Mouse (Mus musculus) adrenal gland, postnatal 25 days (tissue): ENCODE measurements around the gene Lmtk2. TPM values are rescaled to one million over a fixed set of nuclear protein-coding genes. Genes with fewer than 3 reads are reported as not detected.

ENCODE experiments used
- DNase-seq: peaks from one replicate; pipeline ENCODE4 v3.0.0; 2021; ENCODE audit warnings: mixed read lengths
- total RNA-seq: library from RNA; stranded (reverse); gene quantifications from 2 replicates; pipeline ENCODE4 v1.2.3, GENCODE M21; 2021

Lmtk2 gene
- total RNA-seq, 1 experiment from 2014 or later: 34.8 TPM

DNA sequence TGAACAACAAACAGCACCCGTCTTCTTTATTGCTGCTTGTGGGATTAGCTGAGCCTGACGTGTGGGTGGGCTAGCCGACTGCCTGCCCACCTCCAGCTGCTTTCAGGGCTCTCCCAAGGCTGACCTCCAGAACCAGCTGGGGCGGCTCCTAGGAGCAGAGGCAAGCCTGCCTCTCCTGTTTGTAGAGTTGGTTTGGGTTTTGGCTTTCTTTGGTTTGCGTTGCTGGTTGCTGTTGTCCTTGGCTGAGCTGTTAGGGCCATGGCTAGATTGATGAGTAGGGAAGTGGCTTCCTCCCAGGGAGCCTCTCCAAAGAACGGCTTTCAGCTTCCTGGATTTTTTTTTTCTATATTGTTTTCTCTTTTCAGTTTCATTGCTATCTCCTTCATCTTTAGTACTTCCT, 78.0 kb downstream of the Lmtk2 start:
- DNase-seq: no peak

DNA sequence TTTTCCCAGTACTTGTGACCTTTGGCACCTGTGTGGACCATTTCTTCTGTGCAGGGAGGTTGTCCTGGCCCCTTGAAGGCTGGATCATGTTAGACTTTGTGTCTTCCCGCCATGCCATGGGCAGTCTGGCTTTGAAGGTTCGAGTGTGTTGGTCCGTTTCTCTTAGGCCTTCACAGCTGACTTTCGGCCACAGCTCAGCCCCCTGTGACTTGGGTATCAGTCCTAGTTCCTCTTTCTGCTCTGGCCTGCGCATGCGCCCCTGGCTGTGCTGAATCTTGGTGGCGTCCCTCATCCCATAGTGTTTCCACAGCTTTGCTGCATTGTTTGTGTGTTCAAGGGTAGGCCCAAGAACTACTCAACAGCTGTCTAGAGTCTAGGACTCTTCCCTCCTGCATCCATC, 81.0 kb downstream of the Lmtk2 start:
- no peak for DNase-seq

DNA sequence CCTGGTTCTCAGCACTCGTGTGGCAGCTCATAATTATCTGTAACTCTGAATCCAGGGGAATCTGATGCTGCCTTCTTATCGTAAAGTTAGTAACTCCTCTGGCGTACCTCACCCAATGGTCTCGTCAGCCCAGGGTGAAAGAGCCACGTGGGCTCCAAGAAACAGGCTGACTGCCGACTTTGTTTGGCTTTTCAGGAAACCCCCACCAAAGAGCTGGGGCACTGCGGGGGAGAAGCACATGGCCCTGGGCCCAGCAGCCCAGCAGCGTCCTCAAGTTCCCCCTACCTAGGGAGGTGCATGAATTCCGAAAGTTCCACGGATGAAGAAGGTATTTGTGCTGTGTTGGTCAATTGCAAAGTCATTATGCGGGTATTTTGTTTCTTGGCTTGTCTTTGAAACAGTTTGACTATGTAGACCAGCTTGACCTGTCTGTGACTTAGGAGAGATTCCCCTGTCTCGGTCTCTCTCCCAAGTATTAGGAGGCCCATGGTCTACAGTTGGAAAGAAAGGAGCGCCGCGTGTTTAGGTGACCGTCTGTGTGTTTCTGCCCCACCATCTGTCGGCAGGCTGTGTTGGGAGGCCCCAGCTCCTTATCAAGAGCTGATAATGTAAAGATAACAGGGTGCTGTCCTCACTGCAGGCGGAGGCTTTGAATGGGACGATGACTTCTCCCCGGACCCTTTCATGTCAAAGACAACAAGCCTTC, 82.5 kb downstream of the Lmtk2 start:
- DNase-seq: no peak

DNA sequence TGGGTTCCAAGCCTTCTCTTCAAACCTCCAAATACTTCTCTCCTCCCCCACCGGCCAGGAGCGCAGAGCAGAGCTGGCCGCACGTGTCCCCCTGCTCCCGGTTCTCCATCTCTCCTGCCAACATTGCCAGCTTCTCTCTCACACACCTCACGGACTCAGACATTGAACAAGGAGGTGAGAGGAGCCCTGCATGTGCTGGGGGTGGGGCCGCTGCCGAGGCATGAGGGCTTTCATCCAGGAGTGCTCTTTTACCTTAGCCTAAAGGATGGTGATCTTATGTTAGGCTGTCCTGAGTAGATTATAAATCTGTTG, 83.0 kb downstream of the Lmtk2 start:
- no peak for DNase-seq

DNA sequence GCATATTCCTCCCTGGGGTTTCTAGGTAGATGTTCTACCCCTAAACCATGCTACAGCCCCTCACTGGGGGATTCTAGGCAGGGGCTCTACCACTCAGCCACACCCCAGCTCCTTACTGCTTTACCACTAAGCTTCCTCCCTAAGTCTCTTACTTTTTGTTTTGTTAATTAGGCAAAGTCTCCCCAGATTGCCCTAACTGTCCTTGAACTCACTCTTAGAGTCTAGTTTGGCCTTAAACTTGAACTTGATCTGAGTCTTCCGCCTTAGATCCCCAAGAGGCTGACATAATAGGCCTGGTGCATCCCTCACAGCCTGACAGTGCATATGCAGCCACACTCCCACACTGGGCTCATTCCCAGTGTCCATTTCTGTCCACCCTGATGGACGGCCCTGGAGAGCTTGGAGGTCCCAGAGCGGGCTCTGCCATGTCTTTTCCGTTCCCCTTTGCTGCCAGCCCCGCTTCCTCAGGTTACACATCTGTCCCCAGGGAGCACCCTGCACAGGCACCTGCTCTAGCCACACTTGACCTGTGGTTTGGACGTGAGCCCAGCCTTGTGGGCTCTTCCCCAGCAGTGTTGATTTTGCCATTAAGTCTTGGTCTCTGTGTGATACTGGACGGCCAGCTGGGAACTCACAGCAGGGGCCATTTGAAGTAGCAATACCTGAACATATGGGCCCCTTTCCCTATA, 83.6 kb downstream of the Lmtk2 start:
- DNase-seq: no peak

DNA sequence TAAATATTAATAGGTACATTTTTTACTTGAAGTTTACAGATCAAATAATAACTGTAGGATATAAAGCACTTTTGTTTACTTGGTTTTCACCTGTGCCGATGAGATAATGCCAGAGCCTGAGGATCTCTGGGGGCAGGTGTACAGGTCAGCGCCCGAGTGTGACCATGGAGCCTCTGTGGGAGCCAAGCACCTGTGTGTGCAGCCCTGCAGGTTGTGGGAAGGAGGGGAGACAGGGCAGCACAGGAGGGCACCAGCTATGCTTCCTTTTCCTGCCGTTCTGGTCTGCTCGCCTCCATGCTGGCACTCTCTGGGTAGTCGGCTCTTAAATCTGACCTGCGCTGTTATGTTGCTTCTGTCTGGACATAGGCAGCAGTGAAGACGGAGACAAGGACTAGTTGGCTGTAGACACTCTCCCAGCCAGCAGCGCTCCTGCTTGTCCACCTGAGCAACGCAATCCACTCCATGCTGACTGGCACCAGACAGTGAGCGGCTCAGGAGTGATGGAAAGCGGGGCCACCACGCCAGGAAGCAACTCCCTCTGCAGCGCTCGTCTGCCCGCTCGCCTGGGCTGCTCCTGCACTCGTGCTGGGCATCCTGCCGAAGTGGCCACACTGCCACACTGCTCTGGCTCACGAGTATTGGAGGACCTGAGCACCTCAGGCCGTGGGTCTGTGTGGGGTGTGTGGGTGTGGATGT, 84.3 kb downstream of the Lmtk2 start:
- no peak for DNase-seq

DNA sequence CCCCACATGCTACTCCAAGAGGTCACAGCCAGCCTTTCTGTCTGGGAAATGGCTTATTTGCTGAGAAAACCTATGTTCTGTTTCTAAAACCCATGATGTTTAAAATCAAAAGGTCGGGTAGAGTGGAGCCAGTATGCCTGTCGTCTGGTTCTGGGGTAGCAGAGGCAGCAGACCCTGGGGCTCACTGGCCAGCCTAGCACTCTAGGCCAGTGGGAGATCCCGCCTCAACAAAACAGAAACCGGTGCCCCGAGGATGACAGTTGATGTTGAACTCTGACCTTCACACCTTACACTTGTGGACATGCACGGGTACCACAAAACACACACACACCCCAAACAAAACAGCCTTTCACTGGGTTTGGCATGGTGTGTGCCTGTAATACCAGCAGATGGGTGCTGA, 88.2 kb downstream of the Lmtk2 start:
- DNase-seq: no peak

DNA sequence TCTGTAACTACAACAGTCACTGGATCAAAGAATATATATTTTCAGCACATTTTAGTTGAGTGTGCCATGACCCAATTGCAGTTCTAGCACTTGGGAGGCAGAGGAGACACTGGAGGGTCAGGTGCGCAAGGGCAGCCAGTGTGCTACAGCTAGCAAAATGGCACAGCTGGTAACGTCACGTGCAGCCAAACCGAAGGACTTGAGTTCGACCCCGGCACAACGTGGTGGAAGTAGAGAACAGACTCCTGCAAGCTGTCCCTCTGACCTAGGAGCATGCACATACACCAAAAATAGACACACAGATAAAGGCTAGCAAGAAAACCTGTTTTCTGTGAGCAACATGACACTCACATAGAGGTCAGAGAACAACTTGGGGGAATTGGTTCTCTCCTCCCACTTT, 89.1 kb downstream of the Lmtk2 start:
- no peak for DNase-seq

DNA sequence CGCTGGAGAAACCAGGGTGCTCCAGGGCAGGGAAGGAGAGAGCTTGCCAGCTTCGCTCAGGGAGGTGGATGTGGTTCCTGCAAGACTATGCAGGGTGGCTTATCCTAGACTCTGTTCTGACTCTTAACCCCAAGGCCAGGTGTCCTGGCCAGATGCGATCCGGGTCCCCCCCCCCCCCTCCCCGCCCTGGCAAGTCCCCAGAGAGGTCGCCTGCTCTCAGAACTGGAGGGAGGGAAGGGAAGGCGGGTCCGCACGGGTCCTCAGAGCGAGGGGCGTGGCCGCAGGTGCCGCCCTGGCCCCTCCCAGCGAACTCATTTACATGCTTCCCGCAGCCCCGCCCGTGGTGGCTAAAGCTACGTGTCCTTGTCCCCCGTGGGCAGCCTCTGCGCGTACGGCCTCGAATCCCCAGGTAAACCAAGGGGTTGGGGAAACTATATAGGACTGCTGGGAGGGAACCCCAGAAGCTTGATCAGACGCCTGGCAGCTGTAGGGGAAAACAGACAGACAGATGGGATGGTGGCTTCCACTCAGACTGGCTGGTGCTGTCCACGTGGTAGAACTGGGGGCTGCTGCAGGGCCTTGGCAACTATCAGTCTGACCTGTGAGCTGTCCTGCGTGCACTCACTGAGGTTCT, 89.8 kb downstream of the Lmtk2 start, which contains the start of gene Bhlha15:
Gene Bhlha15, plus strand, starts transcription at position 337 of the 634 bp plus-strand sequence.
- DNase-seq: peak; percentile 70

DNA sequence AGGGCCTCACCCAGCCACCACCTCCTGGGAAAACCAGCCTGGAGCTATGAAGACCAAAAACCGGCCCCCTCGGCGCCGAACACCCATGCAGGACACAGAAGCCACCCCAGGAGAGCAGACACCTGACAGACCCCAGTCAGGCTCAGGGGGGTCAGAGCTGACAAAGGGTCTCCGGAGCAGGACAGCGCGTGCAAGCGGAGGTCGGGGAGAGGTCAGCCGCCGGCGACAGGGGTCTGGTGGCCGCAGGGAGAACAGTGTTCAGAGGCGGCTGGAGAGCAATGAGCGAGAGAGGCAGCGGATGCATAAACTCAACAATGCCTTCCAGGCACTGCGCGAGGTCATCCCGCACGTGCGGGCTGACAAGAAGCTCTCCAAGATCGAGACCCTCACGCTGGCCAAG, 90.8 kb downstream of the Lmtk2 start:
- DNase-seq: no peak

DNA sequence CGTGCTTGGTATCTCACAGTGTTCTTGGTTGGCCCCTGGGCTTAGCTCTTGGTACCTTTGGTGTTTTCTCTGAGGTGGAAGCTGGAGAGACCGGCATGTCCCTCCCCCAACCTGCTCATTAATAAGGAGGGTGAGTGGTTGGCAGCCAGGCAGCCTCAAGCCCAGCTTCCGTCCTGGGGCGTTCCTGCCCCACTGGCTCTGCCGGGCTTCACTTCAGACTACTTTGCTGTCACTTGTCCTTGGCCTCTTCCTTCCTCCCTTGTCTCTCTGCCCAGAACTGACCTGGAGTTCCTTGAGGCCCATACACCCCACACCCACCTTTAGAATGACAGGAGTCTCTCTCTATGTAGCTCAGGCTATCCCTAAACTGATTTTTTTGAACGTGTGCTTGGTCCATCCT, 92.4 kb downstream of the Lmtk2 start:
- no peak for DNase-seq

DNA sequence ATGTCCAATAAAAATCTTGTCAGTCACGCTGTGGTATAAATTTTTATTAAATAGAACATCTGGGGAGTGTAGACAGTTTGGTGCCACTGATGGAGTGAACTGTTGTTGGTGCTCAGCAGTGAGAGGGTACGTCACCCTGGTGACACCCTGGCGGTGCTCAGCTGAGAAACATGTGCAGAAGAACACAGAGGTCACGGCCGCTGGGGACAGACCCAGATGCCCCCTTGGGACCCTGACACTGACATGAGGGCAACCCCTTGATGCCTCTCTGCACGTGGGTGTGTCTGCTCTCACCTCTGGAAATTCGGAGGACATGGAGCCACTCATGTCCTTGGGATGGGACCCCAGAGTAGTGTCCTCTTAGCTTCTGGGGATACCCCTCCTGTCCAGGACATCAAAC, 94.2 kb downstream of the Lmtk2 start:
- no peak for DNase-seq

DNA sequence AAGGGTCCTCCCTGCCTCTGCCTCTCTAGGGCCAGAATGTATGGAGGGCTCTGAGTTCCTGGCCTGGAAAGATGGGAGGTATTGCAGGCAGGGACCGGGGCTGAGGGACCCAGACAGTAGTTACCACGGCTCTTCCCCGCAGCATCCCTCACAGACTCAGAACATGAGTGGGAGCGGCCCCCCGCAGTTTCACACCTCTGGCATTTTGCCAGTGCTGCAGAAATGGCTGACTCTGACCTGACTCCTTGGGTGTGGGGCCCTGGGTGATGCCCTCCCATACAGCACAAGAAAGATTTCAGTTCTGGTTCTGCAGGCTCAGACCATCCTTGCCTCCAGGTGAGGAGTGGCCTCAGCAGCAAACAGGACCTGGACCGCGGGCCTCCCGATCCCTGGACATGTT, 95.3 kb downstream of the Lmtk2 start:
- DNase-seq: no peak

DNA sequence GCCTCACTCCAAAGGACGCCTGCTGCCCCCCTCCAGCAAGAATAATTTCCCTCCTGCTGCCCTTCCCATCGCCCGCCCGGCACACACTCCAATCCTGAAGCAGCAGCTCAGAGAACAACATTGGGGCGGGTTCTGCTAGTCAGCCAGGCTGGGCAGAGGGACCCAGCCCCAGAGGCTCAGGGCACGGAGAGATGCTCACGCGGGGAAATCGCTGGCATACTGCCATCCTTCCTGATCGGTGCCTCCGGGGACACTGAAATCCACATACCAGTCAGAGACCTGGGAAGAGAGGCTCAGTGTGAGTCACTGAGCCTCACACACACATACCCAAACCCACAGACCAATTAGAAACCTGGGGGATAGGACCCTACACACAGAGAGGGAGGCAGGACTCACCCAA, 100.4 kb downstream of the Lmtk2 start:
- no peak for DNase-seq

DNA sequence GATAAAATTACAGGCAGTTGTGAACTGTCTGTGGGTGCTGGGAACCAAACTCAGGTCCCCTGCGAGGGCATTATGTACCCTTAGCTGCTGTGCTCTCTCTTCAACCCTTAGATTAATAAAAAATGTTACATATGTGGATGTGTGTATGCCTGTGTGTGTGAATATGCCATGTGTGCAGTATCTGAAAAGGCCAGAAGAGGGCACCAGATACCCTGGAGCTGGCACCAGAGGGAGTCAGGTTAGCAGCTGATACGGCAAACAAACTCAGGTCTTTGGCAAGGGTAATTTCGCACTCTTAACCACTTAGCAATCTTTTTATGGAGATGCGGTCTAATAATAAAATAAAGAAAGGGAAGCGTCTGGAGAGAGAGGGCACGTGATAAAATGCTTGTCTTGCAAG, 102.2 kb downstream of the Lmtk2 start:
- DNase-seq: no peak

DNA sequence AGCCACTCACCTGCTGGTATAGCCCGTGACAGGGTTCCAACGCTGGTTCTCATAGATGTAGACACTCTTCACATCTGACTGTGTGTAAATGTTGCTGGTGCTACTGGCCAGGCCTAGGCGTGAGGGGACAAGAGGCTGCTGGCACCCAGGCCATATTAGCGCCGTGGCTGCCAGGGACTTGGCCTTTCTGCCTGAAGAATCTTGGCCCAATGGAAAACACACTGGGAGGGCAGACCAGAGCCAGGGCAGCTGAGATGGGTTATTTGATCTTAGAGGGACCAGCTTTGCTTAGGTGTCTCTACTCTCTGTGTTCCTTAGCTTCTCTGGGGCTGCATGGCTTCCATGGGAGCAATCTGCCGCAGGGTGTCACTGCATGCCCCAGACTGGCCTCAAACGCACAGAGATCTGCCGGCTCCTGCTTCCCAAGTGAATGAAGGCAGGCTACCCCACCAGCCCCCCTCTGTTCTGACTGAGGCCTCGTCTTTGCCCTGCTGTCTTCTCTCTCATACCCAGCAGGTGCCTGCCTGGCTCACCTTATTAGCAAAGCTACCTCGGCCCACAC, 103.2 kb downstream of the Lmtk2 start:
- no peak for DNase-seq

DNA sequence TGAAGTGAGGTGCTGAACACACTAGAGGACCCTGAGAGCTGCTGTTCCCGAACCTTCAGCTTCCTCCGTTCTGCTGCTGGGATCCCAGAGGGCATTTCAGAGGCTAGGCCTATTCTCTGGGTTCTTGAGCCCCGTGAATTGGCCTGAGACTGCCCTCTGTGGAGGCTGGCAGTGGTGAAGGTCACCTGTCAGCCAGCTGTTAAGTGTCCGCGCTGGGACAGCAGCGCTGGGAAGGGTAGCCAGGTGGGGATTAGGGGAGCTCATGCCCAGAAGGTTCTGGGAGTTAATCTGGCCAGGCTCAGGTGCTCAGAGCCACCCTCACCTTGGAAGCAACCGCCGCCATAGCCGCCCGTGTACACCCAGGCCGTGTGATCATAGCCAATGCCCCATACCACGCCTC, 104.1 kb downstream of the Lmtk2 start:
- no peak for DNase-seq

DNA sequence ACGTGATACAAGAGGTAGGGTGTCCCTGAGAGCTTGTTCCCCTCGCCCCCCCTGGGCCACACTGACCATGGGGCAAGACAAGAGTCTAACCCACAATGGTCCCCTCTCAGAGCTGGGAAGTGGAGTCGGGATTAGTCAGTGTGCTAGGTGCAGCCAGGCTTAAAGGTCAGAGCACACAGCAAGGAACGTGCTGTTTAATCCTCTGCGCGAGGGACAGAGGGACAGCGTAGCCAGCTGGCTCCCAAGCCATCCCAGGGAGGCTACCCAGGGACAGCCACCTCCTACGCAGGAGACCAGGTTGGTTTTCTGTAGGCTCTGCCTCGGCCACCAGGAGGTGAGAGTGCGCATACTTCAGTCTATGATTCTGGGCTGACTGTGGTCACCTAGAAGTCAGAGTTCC, 104.7 kb downstream of the Lmtk2 start:
- DNase-seq: no peak

DNA sequence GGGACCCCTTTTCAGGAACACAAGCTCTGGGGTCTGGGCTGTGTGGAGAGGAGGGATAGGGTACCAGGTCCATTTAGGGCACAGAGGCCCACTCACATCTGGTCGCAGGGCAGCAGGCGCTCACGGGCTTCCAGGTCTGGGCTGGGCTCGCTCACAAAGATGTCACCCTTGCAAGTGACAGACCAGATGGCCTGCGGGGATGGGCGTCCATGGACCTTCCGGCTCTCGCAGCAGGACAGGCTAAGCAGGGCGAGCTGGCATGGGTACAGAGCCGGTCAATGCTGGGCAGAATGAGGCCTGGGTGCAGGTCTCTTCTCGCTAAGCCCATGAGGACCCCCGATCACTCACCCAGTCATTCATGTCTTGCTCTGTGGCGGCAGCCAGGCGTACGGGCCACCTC, 105.8 kb downstream of the Lmtk2 start:
- DNase-seq: no peak

DNA sequence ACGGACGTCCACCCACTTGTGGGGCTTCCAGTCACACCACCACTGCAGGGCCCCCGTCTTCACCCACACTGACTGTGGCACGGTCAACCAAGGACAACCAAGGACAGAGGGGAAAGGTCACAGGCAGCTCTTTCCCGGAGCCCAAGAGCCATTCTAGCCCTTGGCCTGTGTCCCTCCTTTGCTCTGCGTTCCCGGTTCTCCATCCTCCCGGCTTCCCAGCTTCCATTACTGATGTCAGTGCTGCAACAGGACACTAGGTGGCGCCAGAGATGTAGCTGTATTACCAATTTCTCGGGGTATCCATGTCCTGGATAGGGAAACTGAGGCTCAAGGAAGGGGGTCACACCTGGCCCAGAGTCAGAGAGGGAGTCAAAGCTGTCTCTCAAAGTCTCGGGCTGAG, 107.2 kb downstream of the Lmtk2 start:
- DNase-seq: peak; percentile 43

DNA sequence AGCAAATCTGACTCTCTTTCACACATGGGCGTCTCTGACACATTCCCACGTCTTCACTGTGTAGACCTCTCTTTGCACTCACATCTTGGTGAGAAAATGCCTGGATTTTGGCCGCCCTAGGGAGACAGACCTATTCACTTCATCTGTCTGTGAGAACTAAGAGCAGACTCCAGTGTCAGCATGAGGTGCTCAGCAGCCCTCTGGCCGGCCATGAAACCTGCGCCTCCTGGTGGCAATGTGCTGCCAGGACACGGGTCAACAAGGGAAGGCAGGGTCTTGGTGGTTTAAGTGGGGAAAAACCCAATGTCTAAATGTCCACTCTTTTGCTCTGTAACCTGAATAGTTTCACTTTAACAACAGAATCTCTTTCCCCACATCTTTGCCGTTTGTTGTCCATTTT, 114.2 kb downstream of the Lmtk2 start:
- peak; percentile 75 for DNase-seq

DNA sequence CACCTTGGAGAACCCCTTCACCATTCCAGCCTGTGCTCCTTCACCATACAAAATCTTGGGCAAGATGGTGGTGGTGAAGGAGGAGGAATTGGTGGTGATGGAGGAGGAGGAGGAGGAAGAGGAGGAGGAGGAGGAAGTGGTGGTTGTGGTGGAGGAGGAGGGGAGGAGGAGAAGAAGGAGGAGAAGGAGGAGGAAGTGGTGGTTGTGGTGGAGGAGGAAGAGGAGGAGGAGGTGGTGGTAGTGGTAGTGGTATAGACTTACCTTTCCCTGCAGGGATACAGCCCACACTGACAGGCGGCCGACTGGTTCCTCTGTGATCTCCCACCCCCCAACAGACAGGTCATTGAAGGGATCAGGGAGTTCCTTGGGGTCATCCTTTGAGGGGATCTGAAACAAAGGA, 115.8 kb downstream of the Lmtk2 start:
- DNase-seq: no peak

DNA sequence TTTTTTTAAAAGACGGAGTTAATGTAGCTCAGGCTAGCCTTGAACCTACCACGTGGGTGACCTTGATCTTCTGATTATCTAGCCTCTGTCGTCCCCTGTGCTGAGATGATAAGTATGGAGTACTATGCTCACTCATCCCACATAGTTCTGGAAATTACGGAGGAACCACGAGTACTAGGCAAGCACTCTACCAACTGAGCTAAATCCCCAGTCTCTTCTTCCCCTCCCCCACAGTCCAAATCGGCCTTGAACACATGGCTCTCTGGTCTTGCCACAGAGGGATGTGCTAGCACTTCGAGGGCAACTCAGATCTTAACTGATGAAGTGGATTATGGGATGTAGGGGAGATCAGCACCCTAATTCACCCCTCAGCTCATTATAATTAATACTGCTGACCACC, 117.8 kb downstream of the Lmtk2 start:
- no peak for DNase-seq
